Mouse (Mus musculus): ENCODE results near the gene Gm20388. TPM values are rescaled to one million over a fixed set of nuclear protein-coding genes. Genes with fewer than 3 reads are reported as not detected.

Gene Gm20388
- polyA plus RNA-seq, 1 experiment = 59.3 TPM

DNA sequence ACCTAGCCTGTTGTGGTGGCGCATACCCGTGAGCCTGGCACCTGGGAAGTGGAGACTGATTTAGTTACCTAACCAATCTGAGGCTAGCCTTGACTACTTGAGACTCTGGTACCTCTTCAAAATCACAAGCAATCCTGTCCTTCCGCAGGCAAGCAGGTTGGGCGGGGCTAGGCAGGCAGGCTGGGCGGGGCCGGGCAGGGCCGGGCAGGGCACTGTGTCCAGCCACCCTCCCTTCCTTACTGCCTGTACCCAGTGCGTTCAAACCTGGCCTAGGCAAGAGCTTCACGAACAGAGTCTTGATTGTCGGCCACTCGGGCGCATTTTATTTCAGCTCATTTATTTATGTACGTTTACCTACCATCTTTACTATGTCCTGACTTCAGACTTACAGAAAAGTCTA, 2949.2 kb downstream of the Gm20388 start:
- no peak for TF ChIP-seq POLR2A (IDR thresholded peaks at IDR 0.05; ENCODE audit: borderline replicate concordance, extremely low read depth, insufficient read depth, insufficient read length, poor library complexity, severe bottlenecking)
- no peak for TF ChIP-seq CTCF (IDR thresholded peaks at IDR 0.05; ENCODE audit: borderline replicate concordance, extremely low read depth, insufficient read depth, insufficient read length)
- DNase-seq (ENCODE audit: low read depth) = no peak

GRCm38 (mm10) chr8:122864719-122865129, 2954.1 kb downstream of the Gm20388 start:
- TF ChIP-seq POLR2A (IDR thresholded peaks at IDR 0.05; ENCODE audit: borderline replicate concordance, extremely low read depth, insufficient read depth, insufficient read length, poor library complexity, severe bottlenecking) = no peak
- TF ChIP-seq CTCF (IDR thresholded peaks at IDR 0.05; ENCODE audit: borderline replicate concordance, extremely low read depth, insufficient read depth, insufficient read length) = no peak
- DNase-seq (ENCODE audit: low read depth) = peak; percentile 13

DNA sequence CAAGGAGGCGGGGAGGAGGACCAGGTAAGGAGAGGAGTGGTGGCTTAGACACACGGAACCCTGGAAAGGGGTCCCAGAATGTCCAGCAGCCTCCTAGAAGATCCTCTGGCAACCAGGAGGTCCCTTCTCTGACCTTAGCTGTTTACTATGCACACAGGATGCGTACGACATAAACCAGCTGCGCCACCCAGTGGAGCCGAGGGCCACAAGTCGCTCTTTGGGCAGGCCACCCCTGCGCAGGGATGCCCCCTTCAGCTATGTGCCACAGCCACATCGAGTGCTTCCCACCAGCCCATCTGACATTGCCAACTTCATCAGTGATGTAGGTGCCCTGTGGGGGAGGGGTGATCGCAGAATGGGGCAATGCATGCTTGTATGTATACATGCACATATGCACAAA, 2954.8 kb downstream of the Gm20388 start:
- TF ChIP-seq CTCF (IDR thresholded peaks at IDR 0.05; ENCODE audit: borderline replicate concordance, extremely low read depth, insufficient read depth, insufficient read length) (peak; percentile 30; the same call in 1 of the 2 replicates), POLR2A (IDR thresholded peaks at IDR 0.05; ENCODE audit: borderline replicate concordance, extremely low read depth, insufficient read depth, insufficient read length, poor library complexity, severe bottlenecking) (no peak)
- DNase-seq (ENCODE audit: low read depth) = peak; percentile 47

DNA sequence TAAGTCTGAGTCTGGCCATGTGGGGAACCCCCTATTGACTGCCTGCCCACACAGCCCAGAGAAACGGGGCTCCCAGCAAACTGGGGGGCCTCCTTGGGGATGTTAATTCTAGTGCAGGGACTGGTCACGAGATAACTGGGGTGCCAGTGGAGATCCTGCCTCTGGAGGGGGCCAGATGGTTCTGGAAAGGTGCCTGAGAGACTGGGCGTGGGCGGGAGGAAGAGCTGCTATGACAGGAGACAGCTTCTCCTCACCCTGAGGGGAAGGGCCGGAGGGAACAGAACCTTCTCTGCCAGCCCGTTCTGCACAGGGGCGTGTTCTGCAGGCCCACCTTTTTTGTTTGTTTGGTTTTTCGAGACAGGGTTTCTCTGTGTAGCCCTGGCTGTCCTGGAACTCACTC, 2955.6 kb downstream of the Gm20388 start:
- TF ChIP-seq POLR2A (IDR thresholded peaks at IDR 0.05; ENCODE audit: borderline replicate concordance, extremely low read depth, insufficient read depth, insufficient read length, poor library complexity, severe bottlenecking) (no peak), CTCF (IDR thresholded peaks at IDR 0.05; ENCODE audit: borderline replicate concordance, extremely low read depth, insufficient read depth, insufficient read length) (no peak)
- no peak for DNase-seq (ENCODE audit: low read depth)

- TF ChIP-seq POLR2A (IDR thresholded peaks at IDR 0.05; ENCODE audit: borderline replicate concordance, extremely low read depth, insufficient read depth, insufficient read length, poor library complexity, severe bottlenecking) (no peak), CTCF (IDR thresholded peaks at IDR 0.05; ENCODE audit: borderline replicate concordance, extremely low read depth, insufficient read depth, insufficient read length) (no peak)
Observed at GRCm38 (mm10) chr8:122867982-122868381, 2957.3 kb downstream of the Gm20388 start.

DNA sequence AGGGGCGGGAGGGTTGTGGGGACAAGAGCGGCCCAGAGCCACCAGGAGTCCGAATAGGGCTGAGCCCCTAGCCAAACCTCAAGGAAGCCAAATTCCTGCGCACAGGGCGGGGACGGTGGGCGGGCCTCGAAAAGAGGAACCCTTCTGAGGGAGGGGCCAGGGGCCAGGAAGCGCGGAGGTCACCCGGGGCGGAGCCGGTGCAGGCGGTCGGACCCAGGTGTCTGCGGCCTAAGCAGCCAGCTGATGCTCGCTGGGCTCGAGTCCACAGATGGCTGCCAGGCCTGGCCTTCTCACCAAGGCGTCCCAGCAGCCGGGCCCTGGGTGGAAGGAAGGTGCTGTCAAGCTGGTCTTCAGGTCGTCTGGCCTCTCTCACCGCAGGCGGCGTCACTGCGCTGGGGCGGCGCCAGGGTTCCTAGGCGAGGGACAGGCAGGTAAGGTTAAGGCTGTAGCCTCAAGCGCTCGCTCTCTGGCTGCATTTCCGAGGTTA, 2959.8 kb downstream of the Gm20388 start:
- DNase-seq (ENCODE audit: low read depth) = no peak
- no peak for TF ChIP-seq CTCF (IDR thresholded peaks at IDR 0.05; ENCODE audit: borderline replicate concordance, extremely low read depth, insufficient read depth, insufficient read length)
- no peak for TF ChIP-seq POLR2A (IDR thresholded peaks at IDR 0.05; ENCODE audit: borderline replicate concordance, extremely low read depth, insufficient read depth, insufficient read length, poor library complexity, severe bottlenecking)

More at GRCm38 (mm10) chr8:122867982-122868381, 2957.3 kb downstream of the Gm20388 start:
- no peak for DNase-seq (ENCODE audit: low read depth)

DNA sequence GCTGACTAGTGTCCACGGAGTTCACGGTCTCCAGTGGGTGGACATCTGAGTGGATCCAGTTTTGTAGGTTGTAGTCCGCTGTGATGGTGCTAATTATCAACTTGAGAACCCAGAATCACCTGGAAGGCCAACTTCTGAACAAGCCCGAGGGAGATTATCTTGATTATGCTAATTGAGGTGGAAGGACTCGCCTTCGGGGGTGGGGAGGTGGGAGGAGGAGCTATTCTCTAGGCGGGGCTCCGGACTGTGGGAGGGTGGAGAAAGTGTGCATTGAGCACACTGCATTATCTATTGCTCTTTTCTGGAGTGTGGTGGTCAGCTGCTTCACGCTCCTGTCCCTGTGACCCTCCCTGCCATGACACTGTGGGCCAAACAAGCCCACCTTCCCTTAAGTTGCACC, 2961.0 kb downstream of the Gm20388 start:
- TF ChIP-seq CTCF (IDR thresholded peaks at IDR 0.05; ENCODE audit: borderline replicate concordance, extremely low read depth, insufficient read depth, insufficient read length) = no peak
- TF ChIP-seq POLR2A (IDR thresholded peaks at IDR 0.05; ENCODE audit: borderline replicate concordance, extremely low read depth, insufficient read depth, insufficient read length, poor library complexity, severe bottlenecking) = no peak
- DNase-seq (ENCODE audit: low read depth) = no peak

DNA sequence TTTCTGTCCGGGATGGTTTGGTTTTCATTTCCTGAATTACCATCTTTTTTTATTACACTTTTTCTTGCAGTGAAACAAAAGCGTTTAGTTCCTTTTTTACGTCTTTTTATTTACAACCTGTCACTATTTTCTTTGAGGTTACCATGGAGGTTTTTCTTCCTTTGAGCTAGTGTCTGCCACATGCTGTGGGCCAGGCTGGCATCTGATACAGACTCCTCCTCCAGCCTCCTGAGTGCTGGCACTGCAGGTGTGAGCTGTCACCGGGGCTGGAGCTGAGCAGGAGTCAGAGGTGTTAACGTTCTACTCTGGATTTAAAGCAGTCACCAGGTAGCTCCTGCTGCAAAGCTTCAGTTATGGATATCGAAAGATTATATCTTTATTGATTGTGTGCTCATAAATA, 2962.5 kb downstream of the Gm20388 start:
- TF ChIP-seq POLR2A (IDR thresholded peaks at IDR 0.05; ENCODE audit: borderline replicate concordance, extremely low read depth, insufficient read depth, insufficient read length, poor library complexity, severe bottlenecking) = no peak
- TF ChIP-seq CTCF (IDR thresholded peaks at IDR 0.05; ENCODE audit: borderline replicate concordance, extremely low read depth, insufficient read depth, insufficient read length) = no peak
- peak; percentile 27 for DNase-seq (ENCODE audit: low read depth)

DNA sequence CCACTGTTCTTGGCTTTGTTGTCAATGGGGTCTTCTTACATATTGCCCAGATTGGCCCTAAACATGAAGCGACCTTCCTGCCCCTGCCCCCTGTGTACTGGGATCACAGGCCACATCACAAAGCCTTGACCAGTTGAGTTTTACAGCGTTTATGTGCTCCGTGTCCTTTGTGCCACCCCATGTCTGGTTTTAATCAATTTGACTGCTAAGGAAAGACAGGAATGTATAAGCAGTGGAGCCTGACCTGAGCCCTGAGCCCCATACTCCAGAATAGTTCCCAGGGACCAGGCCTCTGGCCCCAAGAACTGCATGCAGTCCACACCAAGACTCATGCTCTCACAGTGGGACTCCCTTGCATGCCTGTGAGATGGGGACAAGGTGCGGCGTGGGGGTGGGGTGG, 2964.5 kb downstream of the Gm20388 start:
- TF ChIP-seq POLR2A (IDR thresholded peaks at IDR 0.05; ENCODE audit: borderline replicate concordance, extremely low read depth, insufficient read depth, insufficient read length, poor library complexity, severe bottlenecking) (no peak), CTCF (IDR thresholded peaks at IDR 0.05; ENCODE audit: borderline replicate concordance, extremely low read depth, insufficient read depth, insufficient read length) (no peak)
- DNase-seq (ENCODE audit: low read depth) = no peak

- TF ChIP-seq POLR2A (IDR thresholded peaks at IDR 0.05; ENCODE audit: borderline replicate concordance, extremely low read depth, insufficient read depth, insufficient read length, poor library complexity, severe bottlenecking) (no peak), CTCF (IDR thresholded peaks at IDR 0.05; ENCODE audit: borderline replicate concordance, extremely low read depth, insufficient read depth, insufficient read length) (no peak)
Observed at GRCm38 (mm10) chr8:122878231-122878630, 2967.6 kb downstream of the Gm20388 start.

GRCm38 (mm10) chr8:122880302-122880701, 2969.7 kb downstream of the Gm20388 start:
- no peak for DNase-seq (ENCODE audit: low read depth)
- no peak for TF ChIP-seq POLR2A (IDR thresholded peaks at IDR 0.05; ENCODE audit: borderline replicate concordance, extremely low read depth, insufficient read depth, insufficient read length, poor library complexity, severe bottlenecking)
- TF ChIP-seq CTCF (IDR thresholded peaks at IDR 0.05; ENCODE audit: borderline replicate concordance, extremely low read depth, insufficient read depth, insufficient read length) = no peak

More at GRCm38 (mm10) chr8:122878231-122878630, 2967.6 kb downstream of the Gm20388 start:
- DNase-seq (ENCODE audit: low read depth) = no peak

DNA sequence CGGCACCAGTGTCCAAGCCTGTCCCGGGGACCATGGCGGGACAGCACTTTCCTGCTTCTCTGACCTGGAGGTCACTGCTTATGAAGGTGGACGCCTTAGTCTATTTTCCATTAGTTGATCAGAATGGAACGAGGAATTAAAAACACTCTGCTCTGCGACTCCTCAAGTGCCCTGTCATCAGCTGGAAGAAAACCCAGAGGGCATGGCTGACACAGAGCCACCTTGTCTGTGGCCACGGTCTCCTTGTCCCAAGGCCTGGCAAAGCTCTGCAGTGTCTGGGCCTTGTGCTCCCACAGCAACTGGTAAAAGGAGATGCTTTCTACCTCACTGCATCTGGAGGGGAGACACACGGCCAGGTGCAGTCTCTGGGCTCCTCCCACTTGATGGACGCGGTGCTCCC, 2973.0 kb downstream of the Gm20388 start:
- TF ChIP-seq CTCF (IDR thresholded peaks at IDR 0.05; ENCODE audit: borderline replicate concordance, extremely low read depth, insufficient read depth, insufficient read length) (no peak), POLR2A (IDR thresholded peaks at IDR 0.05; ENCODE audit: borderline replicate concordance, extremely low read depth, insufficient read depth, insufficient read length, poor library complexity, severe bottlenecking) (no peak)
- no peak for DNase-seq (ENCODE audit: low read depth)

Data from brain, embryonic 14.5 days (tissue).